Mouse (Mus musculus): ENCODE measurements around the gene Tat.

DNA sequence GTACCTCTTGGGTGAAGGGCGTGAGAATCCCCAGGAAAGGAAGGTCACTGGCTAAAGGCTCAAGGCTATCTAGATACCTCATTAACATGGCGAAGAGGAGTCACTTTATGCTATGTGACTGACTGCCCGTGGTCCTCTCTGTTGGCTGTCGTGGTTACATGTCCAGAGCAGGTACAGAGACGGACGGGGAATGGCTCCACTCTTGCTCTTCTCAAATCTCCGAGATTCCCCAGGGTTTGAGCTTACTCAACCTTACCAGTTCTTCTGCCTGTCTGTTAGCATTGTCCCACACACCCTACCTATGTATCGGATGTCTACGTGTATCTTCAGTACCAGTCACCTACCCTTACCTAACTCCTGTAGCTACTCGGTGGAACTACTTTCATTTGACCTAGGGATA lies 9.7 kb downstream of the Tat start:
- TF ChIP-seq REST (IDR thresholded peaks at IDR 0.05; ENCODE audit: insufficient read depth, insufficient read length) = no peak
- TF ChIP-seq POLR2A (IDR thresholded peaks at IDR 0.05; ENCODE audit: insufficient read length, low read depth) = no peak
- no peak for TF ChIP-seq SRF (IDR thresholded peaks at IDR 0.05; ENCODE audit: control insufficient read depth, insufficient read length, low read depth)
- no peak for TF ChIP-seq CEBPB (IDR thresholded peaks at IDR 0.05; ENCODE audit: insufficient read depth, poor library complexity, severe bottlenecking)
- TF ChIP-seq TCF3 (IDR thresholded peaks at IDR 0.05; ENCODE audit: insufficient read length, low read depth) = no peak
- TF ChIP-seq MAX (IDR thresholded peaks at IDR 0.05; ENCODE audit: low read depth) = no peak
- no peak for TF ChIP-seq POLR2AphosphoS2 (IDR thresholded peaks at IDR 0.05; ENCODE audit: insufficient read length, low read depth)
- no peak for TF ChIP-seq TCF12 (IDR thresholded peaks at IDR 0.05; ENCODE audit: insufficient read depth, poor library complexity, severe bottlenecking)
- no peak for TF ChIP-seq USF1 (IDR thresholded peaks at IDR 0.05; ENCODE audit: low read depth)
- no peak for TF ChIP-seq MYOD1 (IDR thresholded peaks at IDR 0.05; ENCODE audit: control insufficient read depth in 1 of 3, insufficient read length in 2 of 3, low read depth in 2 of 3)
- no peak for TF ChIP-seq MYOG (IDR thresholded peaks at IDR 0.05; ENCODE audit: control insufficient read depth in 1 of 3, insufficient read depth in 1 of 3, insufficient read length in 2 of 3, low read depth in 2 of 3)

All from myocyte (in vitro differentiated cells).